Mouse (Mus musculus): ENCODE data around the gene Efna3.

DNA sequence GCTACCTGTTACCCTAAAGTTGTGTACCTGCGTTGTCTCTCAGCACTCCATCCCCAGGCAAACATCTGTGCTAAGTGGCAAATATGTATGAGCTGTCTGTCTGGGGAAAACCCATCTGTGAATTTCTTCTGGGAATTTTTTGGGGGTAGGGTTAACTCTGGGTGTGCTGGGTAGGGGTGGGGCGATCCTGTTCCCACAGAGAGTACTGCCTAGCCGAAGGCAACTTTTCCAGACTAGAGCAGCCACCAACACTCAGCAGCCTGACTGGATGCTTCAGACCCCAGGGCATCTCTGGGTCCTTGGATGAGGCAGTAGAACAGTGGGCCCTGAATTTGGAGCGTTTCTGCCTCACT is 40.5 kb downstream of the Efna3 start:
- TF ChIP-seq POLR2A (IDR thresholded peaks at IDR 0.05; ENCODE audit: control insufficient read depth, extremely low read depth, insufficient read depth, low read length, poor library complexity) (no peak), CTCF (IDR thresholded peaks at IDR 0.05; ENCODE audit: borderline replicate concordance, control insufficient read depth, extremely low read depth, insufficient read depth, low read length, poor library complexity) (no peak)

Measured in thymus, adult 2 months (tissue).